Mouse (Mus musculus): ENCODE results near the gene Commd7.
"Not testable (repeated sequence)": the region's sequence is repeated elsewhere in the genome, so short reads cannot be mapped to it uniquely, and the experiment has no call there.

- not testable (repeated sequence) for TF ChIP-seq GATA1 (IDR thresholded peaks at IDR 0.05; ENCODE audit: borderline replicate concordance, low read length); FLI1 (IDR thresholded peaks at IDR 0.05; ENCODE audit: low read length)
Measured at GRCm38 (mm10) chr2:153657659-153658058, 25.1 kb upstream of the Commd7 start.

Measured in megakaryocyte, embryonic 14.5 days (primary cell).